Mouse (Mus musculus) embryonic facial prominence, embryonic 15.5 days (tissue): ENCODE data around the gene Aldh1l1. TPM values are rescaled to one million over a fixed set of nuclear protein-coding genes. Genes with fewer than 3 reads are reported as not detected.

Source experiments
- ATAC-seq: fragments of 200-750 bp; cut with Nextera tagmentation; 2 replicates; pipeline ENCODE4 v1.8.0; 2017; ENCODE audit warnings: low read depth, moderate TSS enrichment; ENCODE audit not compliant: insufficient number of reproducible peaks, low FRiP score, low TSS enrichment
- H3K27ac ChIP-seq: fragments of 300-500 bp; sonication (generic); replicated peaks from 2 replicates; pipeline ENCODE4 v1.5.1; 2015; ENCODE audit warnings: mild to moderate bottlenecking, inconsistent platforms
- H3K27me3 ChIP-seq: fragments of 300-500 bp; sonication (generic); 2 replicates; pipeline ENCODE4 v1.6.1; 2015; ENCODE audit warnings: inconsistent platforms
- H3K36me3 ChIP-seq: fragments of 300-500 bp; sonication (generic); 2 replicates; pipeline ENCODE4 v1.6.1; 2015; ENCODE audit warnings: mild to moderate bottlenecking, inconsistent platforms
- H3K4me1 ChIP-seq: fragments of 300-500 bp; sonication (generic); 2 replicates; pipeline ENCODE4 v1.6.1; 2015; ENCODE audit warnings: inconsistent platforms
- H3K4me2 ChIP-seq: fragments of 300-500 bp; sonication (generic); replicated peaks from 2 replicates; pipeline ENCODE4 v1.6.1; 2015; ENCODE audit warnings: mild to moderate bottlenecking, inconsistent platforms
- H3K4me3 ChIP-seq: fragments of 300-500 bp; sonication (generic); replicated peaks from 2 replicates; pipeline ENCODE4 v1.5.1; 2015; ENCODE audit warnings: mild to moderate bottlenecking, inconsistent platforms
- H3K9ac ChIP-seq: fragments of 300-500 bp; sonication (generic); 2 replicates; pipeline ENCODE4 v1.6.1; 2015; ENCODE audit warnings: inconsistent platforms
- H3K9me3 ChIP-seq: fragments of 300-500 bp; sonication (generic); replicated peaks from 2 replicates; pipeline ENCODE4 v1.6.1; 2016; ENCODE audit warnings: inconsistent platforms
- WGBS: fragments of 180-500 bp; shearing (Covaris S2); methylation state at CpG from one replicate; pipeline ENCODE4 v1.1.7; 2015; 5-methylcytosine and 5-hydroxymethylcytosine counted together
- polyA plus RNA-seq: library from polyadenylated mRNA; unstranded; fragments of >200 nt; fragmentation: Nextera tagmentation; extraction: Ambion mirVana; gene quantifications from 2 replicates; pipeline ENCODE4 v1.2.1, GENCODE M21; 2015

Aldh1l1 gene
- polyA plus RNA-seq, 1 experiment from 2014 or later, result 2.1 TPM

- Histone ChIP-seq H3K27ac (no peak overlapping the region), H3K27me3 (no peaks in the 10 kb centered on the region), H3K4me3 (no peak overlapping the region), H3K9me3 (no peaks in the 10 kb centered on the region), H3K4me2 (no peak overlapping the region), H3K4me1 (no peaks in the 10 kb centered on the region), H3K36me3 (no peaks in the 10 kb centered on the region), H3K9ac (no peak overlapping the region)
- no peak for ATAC-seq
Observed at GRCm38 (mm10) chr6:90553197-90553596, 67.0 kb downstream of the Aldh1l1 start.

- Histone ChIP-seq H3K9ac (no peak overlapping the region), H3K9me3 (no peaks in the 10 kb centered on the region), H3K4me2 (no peak overlapping the region), H3K27ac (no peak overlapping the region), H3K27me3 (no peaks in the 10 kb centered on the region), H3K4me3 (no peak overlapping the region), H3K4me1 (no peaks in the 10 kb centered on the region), H3K36me3 (no peaks in the 10 kb centered on the region)
- ATAC-seq, result no peak
- 90% methylated on average over 5 of the region's 5 CpGs for WGBS
Observed at GRCm38 (mm10) chr6:90553682-90554081, 67.5 kb downstream of the Aldh1l1 start.

GRCm38 (mm10) chr6:90556534-90557058 lies 70.4 kb downstream of the Aldh1l1 start:
- H3K4me3 ChIP-seq, result no peak overlapping the region
- no peaks in the 10 kb centered on the region for H3K27me3 ChIP-seq
- no peak overlapping the region for H3K27ac ChIP-seq
- no peaks in the 10 kb centered on the region for H3K36me3 ChIP-seq
- H3K9ac ChIP-seq, result no peak overlapping the region
- no peak overlapping the region for H3K4me2 ChIP-seq
- no peak for ATAC-seq
- H3K4me1 ChIP-seq, result no peaks in the 10 kb centered on the region
- H3K9me3 ChIP-seq, result no peaks in the 10 kb centered on the region
- WGBS, result 65% methylated on average over 2 of the region's 2 CpGs

- 84% methylated on average over 7 of the region's 7 CpGs for WGBS
- H3K4me3 ChIP-seq, result no peak overlapping the region
- no peak for ATAC-seq
Observed at GRCm38 (mm10) chr6:90557077-90557476, 70.8 kb downstream of the Aldh1l1 start.

GRCm38 (mm10) chr6:90557829-90558693 lies 71.8 kb downstream of the Aldh1l1 start:
- H3K4me2 ChIP-seq, result no peak overlapping the region
- ATAC-seq, result no peak
- WGBS, result 79% methylated on average over 6 of the region's 6 CpGs

More at GRCm38 (mm10) chr6:90557077-90557476, 70.8 kb downstream of the Aldh1l1 start:
- H3K27me3 ChIP-seq, result no peaks in the 10 kb centered on the region
- no peak overlapping the region for H3K27ac ChIP-seq
- no peak overlapping the region for H3K4me2 ChIP-seq
- no peaks in the 10 kb centered on the region for H3K4me1 ChIP-seq
- no peak overlapping the region for H3K9ac ChIP-seq
- H3K36me3 ChIP-seq, result no peaks in the 10 kb centered on the region
- no peaks in the 10 kb centered on the region for H3K9me3 ChIP-seq

GRCm38 (mm10) chr6:90560390-90561058 lies 74.3 kb downstream of the Aldh1l1 start:
- Histone ChIP-seq H3K27me3 (no peaks in the 10 kb centered on the region), H3K27ac (no peak overlapping the region), H3K4me3 (no peak overlapping the region), H3K9ac (no peak overlapping the region), H3K4me2 (no peak overlapping the region), H3K4me1 (no peaks in the 10 kb centered on the region), H3K9me3 (no peaks in the 10 kb centered on the region), H3K36me3 (no peaks in the 10 kb centered on the region)
- 86% methylated on average over 3 of the region's 3 CpGs for WGBS
- ATAC-seq, result no peak

More at GRCm38 (mm10) chr6:90557829-90558693, 71.8 kb downstream of the Aldh1l1 start:
- no peak overlapping the region for H3K9ac ChIP-seq
- no peaks in the 10 kb centered on the region for H3K27me3 ChIP-seq
- no peaks in the 10 kb centered on the region for H3K4me1 ChIP-seq
- no peaks in the 10 kb centered on the region for H3K36me3 ChIP-seq
- H3K9me3 ChIP-seq, result no peaks in the 10 kb centered on the region
- H3K27ac ChIP-seq, result no peak overlapping the region
- no peak overlapping the region for H3K4me3 ChIP-seq

- H3K4me2 ChIP-seq, result no peak overlapping the region
- H3K27me3 ChIP-seq, result no peaks in the 10 kb centered on the region
- H3K36me3 ChIP-seq, result no peaks in the 10 kb centered on the region
- no peak overlapping the region for H3K4me3 ChIP-seq
- no peaks in the 10 kb centered on the region for H3K9me3 ChIP-seq
- no peak for ATAC-seq
- WGBS, result 47% methylated on average over 2 of the region's 2 CpGs
- no peaks in the 10 kb centered on the region for H3K4me1 ChIP-seq
- no peak overlapping the region for H3K9ac ChIP-seq
- no peak overlapping the region for H3K27ac ChIP-seq
Observed at GRCm38 (mm10) chr6:90561234-90561781, 75.1 kb downstream of the Aldh1l1 start.

- Histone ChIP-seq H3K4me3 (no peak overlapping the region), H3K4me1 (no peaks in the 10 kb centered on the region), H3K9ac (no peak overlapping the region), H3K27ac (no peak overlapping the region), H3K9me3 (no peaks in the 10 kb centered on the region), H3K27me3 (no peaks in the 10 kb centered on the region), H3K4me2 (no peak overlapping the region), H3K36me3 (no peaks in the 10 kb centered on the region)
- 77% methylated on average over 9 of the region's 9 CpGs for WGBS
- no peak for ATAC-seq
Observed at GRCm38 (mm10) chr6:90564240-90564639, 78.0 kb downstream of the Aldh1l1 start.

- H3K9ac ChIP-seq, result no peak overlapping the region
- 52% methylated on average over 13 of the region's 13 CpGs for WGBS
- no peak for ATAC-seq
- no peak overlapping the region for H3K4me2 ChIP-seq
- no peaks in the 10 kb centered on the region for H3K27me3 ChIP-seq
- H3K4me1 ChIP-seq, result no peaks in the 10 kb centered on the region
- H3K9me3 ChIP-seq, result no peaks in the 10 kb centered on the region
- H3K27ac ChIP-seq, result no peak overlapping the region
- no peaks in the 10 kb centered on the region for H3K36me3 ChIP-seq
- H3K4me3 ChIP-seq, result no peak overlapping the region
Observed at GRCm38 (mm10) chr6:90565357-90566215, 79.4 kb downstream of the Aldh1l1 start.

- H3K27ac ChIP-seq, result no peak overlapping the region
- H3K9ac ChIP-seq, result no peak overlapping the region
- H3K4me3 ChIP-seq, result no peak overlapping the region
- H3K4me2 ChIP-seq, result no peak overlapping the region
- no peaks in the 10 kb centered on the region for H3K36me3 ChIP-seq
- H3K9me3 ChIP-seq, result no peaks in the 10 kb centered on the region
- H3K4me1 ChIP-seq, result no peaks in the 10 kb centered on the region
- WGBS, result 72% methylated on average over 3 of the region's 3 CpGs
- H3K27me3 ChIP-seq, result no peaks in the 10 kb centered on the region
- no peak for ATAC-seq
Observed at GRCm38 (mm10) chr6:90567486-90567885, 81.3 kb downstream of the Aldh1l1 start.
